Mouse (Mus musculus) G1E-ER4 (cell line): ENCODE measurements around the gene Zar1l. TPM values are rescaled to one million over a fixed set of nuclear protein-coding genes. Genes with fewer than 3 reads are reported as not detected.

Source experiments
- GATA1 ChIP-seq: IDR thresholded peaks from one replicate; pipeline ENCODE4 v1.8.0; 2012; ENCODE audit warnings: low read length, inconsistent platforms
- polyA plus RNA-seq: library from polyadenylated mRNA; stranded (reverse); fragments of >175 nt; gene quantifications from 2 replicates; pipeline ENCODE4 v1.2.3, GENCODE M21; 2012

The Zar1l gene
- polyA plus RNA-seq, 1 experiment = not detected

DNA sequence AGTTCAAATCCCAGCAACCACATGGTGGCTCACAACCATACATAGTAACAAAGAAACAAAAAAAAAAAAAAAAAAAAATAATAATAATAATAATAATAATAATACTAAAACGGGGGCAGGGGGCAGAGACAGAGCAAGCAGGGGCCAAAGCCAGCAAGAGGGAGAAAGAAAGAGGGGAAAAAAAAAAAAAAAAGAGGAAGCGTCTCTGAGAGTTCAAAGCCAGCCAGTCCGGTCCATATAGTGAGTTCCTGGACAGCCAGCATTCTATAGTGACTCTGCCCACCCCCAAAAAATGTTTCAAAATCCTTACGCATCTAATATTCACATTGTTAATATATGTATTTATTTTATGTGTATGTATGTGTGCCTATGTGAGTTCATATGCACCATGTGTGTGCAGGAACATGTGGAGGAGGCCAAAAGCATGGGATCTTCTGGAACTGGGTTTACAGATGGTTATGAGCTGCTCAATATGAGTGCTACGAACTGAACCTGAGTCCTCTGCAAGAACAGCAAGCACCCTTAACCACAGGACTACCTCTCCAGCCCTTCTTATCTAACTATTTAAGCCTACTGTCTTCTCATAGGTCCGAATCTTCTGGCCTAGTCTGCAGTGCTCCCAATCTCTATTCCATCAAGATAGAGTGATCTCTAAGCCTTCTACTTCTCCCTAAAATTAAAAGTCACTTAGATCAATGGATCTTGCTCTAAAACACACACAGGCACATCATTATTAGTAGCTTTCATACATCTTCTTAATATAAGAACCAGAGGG lies 7.3 kb downstream of the Zar1l start:
- no peak for TF ChIP-seq GATA1

DNA sequence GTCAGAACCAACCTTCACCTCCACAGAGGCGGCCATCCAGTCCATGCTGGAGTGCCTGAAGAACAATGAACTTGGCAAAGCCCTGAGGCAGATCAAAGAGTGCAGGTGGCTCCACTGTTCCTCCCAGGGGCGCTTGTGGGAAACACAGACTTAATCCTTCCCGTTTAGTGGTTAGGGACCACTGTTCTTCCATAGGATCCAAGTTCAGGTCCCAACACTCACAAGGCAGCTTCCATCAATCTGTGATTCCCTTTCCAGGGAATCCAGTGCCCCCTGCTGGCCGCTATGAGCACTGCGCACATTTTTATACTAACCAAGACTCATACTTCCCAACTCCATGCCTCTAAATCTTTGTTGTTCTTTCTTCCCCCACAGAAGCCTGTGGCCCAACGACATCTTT lies 22.2 kb downstream of the Zar1l start:
- TF ChIP-seq GATA1 = no peak

DNA sequence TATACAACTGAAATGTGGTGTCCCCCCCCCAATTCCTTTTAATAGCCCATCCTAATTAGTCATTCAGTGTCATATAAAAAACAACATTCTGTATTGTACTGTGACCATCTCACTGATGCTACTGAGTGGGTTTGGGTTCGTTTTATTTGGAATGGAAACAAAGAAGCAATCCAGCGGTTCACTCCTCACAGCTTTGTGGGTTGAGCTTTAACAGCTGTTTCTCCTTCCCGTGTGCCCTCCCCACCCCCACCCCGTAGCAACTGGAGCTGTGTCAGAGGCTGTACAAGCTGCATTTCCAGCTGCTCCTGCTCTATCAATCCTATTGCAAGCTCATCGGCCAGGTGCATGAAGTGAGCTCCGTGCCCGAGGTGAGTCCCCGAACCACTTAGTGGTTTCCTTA lies 27.1 kb downstream of the Zar1l start:
- TF ChIP-seq GATA1 = no peak

DNA sequence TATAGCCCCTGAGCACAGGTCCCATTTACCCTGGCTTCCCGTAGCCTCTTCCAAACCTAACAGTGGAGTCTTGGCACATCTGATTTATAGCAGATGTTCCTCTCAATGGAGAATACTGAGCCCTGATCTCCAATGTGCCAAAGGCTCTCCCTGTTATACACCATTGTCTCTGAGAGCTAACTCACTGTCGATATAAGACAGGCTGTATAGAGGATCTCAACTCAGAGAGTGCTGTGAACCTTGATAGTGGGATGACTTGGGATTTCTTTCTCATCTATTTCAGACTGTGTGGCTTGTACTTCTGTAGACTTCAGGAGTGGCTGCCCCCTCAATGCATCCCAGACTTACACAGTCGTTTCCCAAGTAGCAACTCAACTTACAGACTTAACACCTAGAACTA lies 27.7 kb downstream of the Zar1l start:
- TF ChIP-seq GATA1 = no peak

DNA sequence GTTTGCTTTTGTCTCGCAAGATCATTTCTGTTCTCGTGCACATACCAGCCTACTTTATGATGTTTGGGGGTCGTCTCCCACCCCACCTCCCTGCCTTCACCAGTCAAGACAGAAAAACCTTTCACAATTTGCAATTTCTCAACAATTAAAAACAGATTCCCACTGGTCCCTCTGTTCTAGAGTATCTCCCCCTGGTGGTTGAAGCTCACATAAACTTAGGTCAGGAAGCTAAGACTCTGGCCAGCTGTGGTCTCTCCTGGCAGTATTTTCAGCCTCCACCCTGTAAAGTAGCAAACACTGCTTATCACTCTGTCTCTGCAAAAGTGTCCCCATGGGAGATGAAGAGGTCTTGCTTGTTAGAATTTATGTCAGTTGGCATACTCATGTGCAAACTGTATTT lies 32.8 kb downstream of the Zar1l start:
- TF ChIP-seq GATA1 = no peak

DNA sequence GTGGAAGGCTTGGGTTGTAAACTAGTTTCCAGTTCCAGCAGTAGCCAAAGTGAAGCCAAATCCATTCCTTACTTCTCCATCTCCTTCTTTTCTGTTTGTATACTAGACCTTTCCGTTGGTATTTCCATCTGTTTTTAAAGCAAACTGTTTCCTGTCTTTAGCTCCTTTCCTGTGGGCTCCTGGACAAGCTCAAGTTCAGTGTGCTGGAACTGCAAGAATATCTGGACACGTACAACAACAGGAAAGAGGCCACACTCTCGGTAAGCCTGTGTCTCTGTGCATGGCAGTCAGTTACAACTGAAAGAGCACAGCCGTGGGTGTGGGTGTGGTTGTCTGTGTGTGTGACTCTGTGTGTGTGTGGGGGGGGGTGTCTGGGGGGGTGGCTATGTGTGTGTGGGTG lies 39.4 kb downstream of the Zar1l start:
- TF ChIP-seq GATA1 = no peak

DNA sequence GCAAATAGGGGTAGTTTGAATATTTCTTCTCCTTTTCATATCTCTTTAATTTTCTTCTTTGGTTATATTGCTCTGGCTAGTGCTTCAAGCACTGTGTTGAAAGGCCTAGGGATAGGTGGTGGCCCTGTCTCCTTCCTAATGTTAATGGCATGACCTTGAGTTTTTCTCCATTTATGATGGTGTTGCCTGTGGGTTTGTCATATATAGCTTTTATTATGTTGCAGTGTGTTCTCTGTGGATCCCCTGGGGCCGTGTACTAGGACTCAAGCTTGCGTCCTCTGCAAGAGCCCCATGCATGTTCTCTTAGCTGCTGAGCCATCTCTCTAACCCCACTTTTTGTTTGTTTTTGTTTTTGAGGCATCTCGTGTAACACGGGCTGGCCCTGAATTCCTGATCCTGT lies 40.6 kb downstream of the Zar1l start:
- TF ChIP-seq GATA1 = no peak

DNA sequence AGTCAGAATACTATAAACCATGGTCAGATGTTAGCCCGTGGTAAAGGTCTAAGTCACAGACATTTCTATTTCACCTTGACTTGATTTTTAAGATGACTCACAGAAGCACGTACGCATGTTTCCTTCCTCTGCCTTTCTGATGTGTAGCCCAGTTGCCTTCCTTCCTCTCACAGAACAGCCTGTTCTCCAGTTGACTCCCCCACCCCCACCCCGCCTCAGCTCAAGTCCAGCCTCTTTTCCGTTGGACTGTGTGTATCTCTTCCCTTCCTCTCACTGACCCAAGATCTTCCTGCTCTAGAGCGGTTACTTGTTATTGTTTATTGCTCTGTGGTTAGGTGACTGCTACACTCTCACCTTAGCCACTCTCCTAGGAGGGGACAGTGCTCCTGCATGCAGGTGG lies 49.5 kb downstream of the Zar1l start:
- TF ChIP-seq GATA1 = no peak

DNA sequence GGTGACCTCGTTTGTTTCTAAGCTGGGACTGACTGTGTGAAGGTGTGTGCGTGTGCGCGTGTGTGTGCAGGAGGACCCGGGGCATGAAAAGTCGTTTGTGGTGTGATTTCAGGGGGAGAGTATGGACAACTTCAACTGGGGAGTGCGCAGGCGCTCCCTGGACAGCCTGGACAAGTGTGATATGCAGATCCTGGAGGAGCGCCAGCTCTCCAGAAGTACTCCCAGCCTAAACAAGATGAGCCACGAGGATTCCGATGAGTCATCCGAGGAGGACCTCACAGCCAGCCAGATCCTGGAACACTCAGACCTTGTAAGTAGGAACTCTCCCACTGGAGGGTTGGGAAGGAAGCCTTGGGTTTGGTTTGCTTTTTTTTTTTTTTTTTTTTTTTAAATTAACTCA lies 51.8 kb downstream of the Zar1l start:
- no peak for TF ChIP-seq GATA1

DNA sequence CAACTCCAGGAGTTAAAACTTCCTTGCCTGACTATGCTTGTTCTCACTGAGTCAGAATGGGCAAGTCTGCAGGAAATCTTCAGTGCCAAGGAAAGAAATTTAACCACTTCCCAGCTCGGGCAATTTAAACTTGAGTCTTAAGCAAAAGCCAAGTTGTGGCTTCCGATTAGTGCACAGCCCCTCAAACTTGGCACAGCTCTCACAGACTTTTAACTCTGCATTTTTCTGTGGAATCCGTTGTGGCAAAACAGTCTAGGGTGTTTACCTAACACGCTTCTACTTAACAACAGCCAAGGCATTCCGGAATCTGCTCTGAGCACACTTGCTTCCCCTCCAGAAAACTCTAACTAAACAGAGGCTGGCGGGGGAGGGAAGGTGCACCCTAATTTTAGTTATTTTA lies 52.7 kb downstream of the Zar1l start:
- no peak for TF ChIP-seq GATA1

DNA sequence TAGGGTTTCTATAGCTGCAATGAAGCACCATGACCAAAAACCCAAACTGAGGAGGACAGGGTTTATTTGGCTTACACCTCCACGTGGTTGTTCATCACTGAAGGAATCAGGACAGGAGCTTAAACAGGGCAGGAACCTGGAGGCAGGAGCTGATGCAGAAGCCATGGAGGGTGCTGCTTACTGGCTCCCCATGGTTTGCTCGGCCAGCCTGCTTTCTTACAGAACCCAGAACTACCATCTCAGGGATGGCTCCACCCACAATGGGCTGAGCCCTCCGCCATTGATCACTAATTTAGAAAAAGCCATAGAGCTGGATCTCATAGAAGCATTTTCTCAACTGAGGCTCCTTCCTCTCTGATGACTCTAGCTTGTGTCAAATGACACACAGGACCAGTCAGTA lies 53.2 kb downstream of the Zar1l start:
- TF ChIP-seq GATA1 = no peak

DNA sequence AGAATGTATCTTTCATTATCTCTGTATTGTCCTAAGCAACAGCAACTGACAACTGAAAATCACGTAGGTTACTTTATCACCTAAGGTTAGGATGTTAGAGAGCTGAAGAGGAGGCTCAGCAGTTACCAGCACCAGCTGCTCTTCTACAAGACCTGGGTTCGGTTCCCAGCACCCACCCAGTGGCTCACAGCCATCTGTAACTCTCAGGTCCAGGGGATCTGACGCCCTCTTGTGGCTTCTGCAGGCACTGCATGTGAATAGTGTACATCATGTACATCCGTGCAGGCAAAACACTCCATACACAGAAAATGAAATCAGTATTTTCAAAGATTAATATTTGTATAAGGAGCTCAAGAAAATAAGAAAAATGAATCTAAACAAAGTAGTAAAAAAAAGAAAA lies 58.2 kb downstream of the Zar1l start:
- no peak for TF ChIP-seq GATA1

DNA sequence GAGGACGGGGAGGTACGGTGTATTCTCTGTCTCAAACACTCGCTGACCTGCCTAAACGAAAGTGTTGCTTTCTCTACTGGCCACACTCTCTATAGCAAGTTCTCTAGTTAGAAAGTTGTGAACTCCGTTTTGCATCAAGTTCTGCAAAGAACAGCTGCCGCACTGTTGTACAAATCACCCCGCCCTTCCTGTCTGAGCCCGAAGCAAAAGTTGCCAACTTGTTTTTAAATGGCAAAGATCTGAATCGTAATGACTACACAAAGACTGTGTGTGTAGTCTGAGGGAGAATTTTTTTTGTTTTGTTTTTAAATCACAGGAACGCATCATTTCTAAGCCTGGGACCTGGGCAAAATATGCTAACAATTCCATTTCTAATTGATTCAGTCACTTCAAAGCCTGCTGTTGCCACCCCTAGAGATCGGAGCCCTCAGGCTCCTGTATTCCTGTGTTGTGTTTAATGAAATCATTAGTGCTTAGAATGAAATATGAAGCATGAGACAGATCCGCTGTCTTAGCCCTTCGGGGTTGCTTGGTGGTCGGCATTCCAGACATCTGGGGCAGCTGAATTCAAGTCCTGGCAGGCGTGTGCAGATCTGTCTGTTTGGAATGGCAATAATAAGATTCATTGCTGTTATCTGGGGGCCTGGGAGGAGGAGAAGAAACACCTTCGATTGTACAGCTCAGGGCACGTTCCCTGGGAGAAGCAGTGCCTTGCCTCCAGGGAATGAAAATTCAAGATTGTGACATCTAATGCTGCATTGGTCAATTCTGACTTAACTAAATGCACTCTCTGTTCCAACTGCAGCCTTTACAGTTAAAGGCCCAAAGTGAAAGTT lies 59.8 kb downstream of the Zar1l start:
- no peak for TF ChIP-seq GATA1

DNA sequence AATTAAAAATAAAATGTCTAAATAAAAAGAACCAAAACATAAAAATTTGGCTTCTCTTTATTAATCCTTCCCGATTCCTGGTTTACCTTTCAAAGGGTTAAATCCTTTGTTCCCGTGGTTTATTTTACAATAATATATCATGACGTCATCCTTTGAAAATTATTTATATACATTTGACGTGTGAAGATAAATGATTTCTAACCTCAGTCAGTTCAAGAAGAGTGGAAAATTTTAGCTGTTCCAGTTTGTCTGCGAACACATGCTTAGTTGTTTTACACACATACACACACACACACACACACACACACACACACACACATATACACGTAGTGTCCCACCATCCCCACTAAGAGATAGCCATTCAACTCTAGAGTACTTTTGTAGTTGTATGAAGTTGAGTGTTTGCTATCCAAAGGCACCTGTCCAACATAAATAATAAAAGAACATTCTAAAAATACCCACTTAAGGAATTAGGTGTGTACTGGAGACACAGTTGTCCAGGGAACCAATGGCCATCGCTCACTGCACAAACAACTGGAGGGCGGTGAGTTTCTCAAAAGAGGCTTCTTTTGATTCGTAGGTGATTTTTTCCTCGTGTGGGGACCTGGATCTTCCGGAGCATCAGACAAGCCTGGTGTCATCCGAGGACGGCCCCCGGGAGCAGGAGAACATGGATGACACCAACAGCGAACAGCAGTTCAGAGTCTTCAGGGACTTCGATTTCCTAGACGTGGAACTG lies 60.6 kb downstream of the Zar1l start:
- TF ChIP-seq GATA1 = no peak

Other genes with a start within 250 kb of the Zar1l start
- gene Brca2, start 4.5 kb upstream of the Zar1l start, polyA plus RNA-seq = 8.6 and 10.0 TPM in 2 replicates
- gene N4bp2l1, start 79.0 kb upstream of the Zar1l start, polyA plus RNA-seq = 0.30 and 0.31 TPM in 2 replicates
- gene N4bp2l2, start 148.0 kb upstream of the Zar1l start, polyA plus RNA-seq = 35.4 and 52.6 TPM in 2 replicates
- 2.4 and 2.6 TPM in 2 replicates for gene Pds5b, start 155.6 kb upstream of the Zar1l start, polyA plus RNA-seq